8 mouse cellular contexts compared by ENCODE assay signal in the genomic region with DNA sequence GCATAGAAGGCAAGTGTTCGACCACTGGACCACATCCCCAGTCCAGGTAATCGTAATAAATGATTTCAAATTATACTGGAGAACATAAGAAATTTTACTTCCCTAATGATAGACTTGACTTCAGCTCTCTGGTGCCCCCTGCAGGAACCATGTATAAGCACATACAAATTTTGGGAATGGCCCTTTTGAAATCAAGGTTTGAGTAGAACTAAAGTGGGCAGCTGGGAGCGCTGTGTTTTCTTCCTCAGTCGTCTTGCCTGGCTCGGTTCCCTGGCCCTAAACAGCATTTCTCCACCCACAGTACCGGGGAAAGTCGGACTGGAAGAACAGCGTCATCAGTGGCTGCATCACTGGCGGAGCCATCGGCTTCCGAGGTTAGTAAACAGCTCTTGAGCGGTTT. TPM values are rescaled to one million over a fixed set of nuclear protein-coding genes. Genes with fewer than 3 reads are reported as not detected.
DNase-seq lines count a peak whose midpoint lies in the region; ATAC-seq and TF ChIP-seq lines count a peak whose summit lies in the region.

No protein-coding gene starts in this region.

- no peak overlapping the region for H3K4me2 ChIP-seq in intestine, postnatal 0 days (replicated peaks; ENCODE audit: low read depth)
- no peak overlapping the region for H3K4me2 ChIP-seq in intestine, embryonic 15.5 days (replicated peaks)

- H3K27ac ChIP-seq in intestine, postnatal 0 days (ENCODE audit: low read depth, low read length): no peak overlapping the region
- H3K27ac ChIP-seq in intestine, embryonic 15.5 days: no peak overlapping the region

- peaks cover 23% of the 10 kb centered on the region for H3K36me3 ChIP-seq in intestine, postnatal 0 days (ENCODE audit: control insufficient read depth, insufficient read depth)
- H3K36me3 ChIP-seq in intestine, embryonic 15.5 days: peaks cover 15% of the 10 kb centered on the region

- 59% methylated on average over 12 of the region's 12 CpGs for WGBS in intestine, postnatal 0 days
- 68% methylated on average over 12 of the region's 12 CpGs for WGBS in intestine, embryonic 15.5 days

- H3K9ac ChIP-seq in intestine, postnatal 0 days (ENCODE audit: low read depth, low read length): no peak overlapping the region
- H3K9ac ChIP-seq in intestine, embryonic 15.5 days: no peak overlapping the region

- no peak overlapping the region for H3K4me3 ChIP-seq in intestine, postnatal 0 days (ENCODE audit: low read depth, low read length)
- H3K4me3 ChIP-seq in intestine, embryonic 15.5 days (replicated peaks): no peak overlapping the region

- H3K9me3 ChIP-seq in intestine, postnatal 0 days (ENCODE audit: control insufficient read depth): no peaks in the 10 kb centered on the region
- H3K9me3 ChIP-seq in intestine, embryonic 15.5 days: no peaks in the 10 kb centered on the region

- DNase-seq in CD4-positive helper T cell, adult 2 months (ENCODE audit: low read depth, low spot score): peak; percentile 67
- no peak for DNase-seq in Patski (ENCODE audit: low read depth, low spot score)
- DNase-seq in embryo, embryonic 10 days (ENCODE audit: low spot score): peak; percentile 72
- peak; percentile 56 to 61 for DNase-seq in left cerebral cortex, postnatal 36 days (ENCODE audit: low spot score in 2 of 2)
- peak; percentile 75 for DNase-seq in right cerebral cortex, adult 18-20 months
- no peak for DNase-seq in frontal cortex, postnatal 14 days (ENCODE audit: low spot score in 2 of 2)

- no peak for ATAC-seq in intestine, postnatal 0 days
- no peak for ATAC-seq in intestine, embryonic 15.5 days
- ATAC-seq in Patski: no peak

- no peaks in the 10 kb centered on the region for H3K4me1 ChIP-seq in intestine, postnatal 0 days (replicated peaks; ENCODE audit: control insufficient read depth, insufficient read depth, low read length)
- 0 out of 2 replicates have a peak, but pooled peaks cover 6% of the 10 kb centered on the region for H3K4me1 ChIP-seq in intestine, embryonic 15.5 days (replicated peaks)

- CTCF ChIA-PET in Patski (lab: Charles Lee): interaction anchor here (1.3 to 4.0 kb wide), 5 partner anchors 10 to 189 kb away, joined by 3 to 29 read pairs (median 9); no protein-coding TSS in a partner anchor

- POLR2A ChIA-PET in Patski (lab: Charles Lee): no interaction called here

- in situ Hi-C loops in Patski (cut with MboI; ENCODE audit: low pct_unique_long_range_greater_than_20kb): loop anchor here (25.0 kb wide), 1 partner anchor 499 kb away; no protein-coding TSS in a partner anchor

- no peaks in the 10 kb centered on the region for H3K27me3 ChIP-seq in intestine, postnatal 0 days (replicated peaks; ENCODE audit: control insufficient read depth, insufficient read depth, low read length)
- H3K27me3 ChIP-seq in intestine, embryonic 15.5 days (replicated peaks): no peaks in the 10 kb centered on the region
- no peaks in the 10 kb centered on the region for H3K27me3 ChIP-seq in Patski

- intact Hi-C loops in left cerebral cortex, postnatal 36 days (cut with DNase I): loop anchor here (2.0 kb wide), 1 partner anchor 44 kb away; no protein-coding TSS in a partner anchor

- TF ChIP-seq CTCF in intestine, postnatal 0 days (IDR thresholded peaks at IDR 0.05; ENCODE audit: low read depth): peak; percentile 79
- TF ChIP-seq CTCF in Patski (IDR thresholded peaks at IDR 0.05): peak; percentile 80

RNA-seq across cellular contexts. Expression of a gene that starts 4.1 kb away (rescaled TPM):
- polyA plus RNA-seq in intestine, postnatal 0 days (2015; fragmentation: Nextera tagmentation; extraction: Ambion mirVana): 95.2 and 96.0 TPM in 2 replicates
- 87.2 and 103 TPM in 2 replicates for polyA plus RNA-seq in intestine, embryonic 15.5 days (2015; fragmentation: Nextera tagmentation; extraction: Ambion mirVana)
- 58.6 TPM for polyA plus RNA-seq in Patski (2021)
- 10 to 100 TPM; 38.3 to 38.4 TPM for total RNA-seq in left cerebral cortex, postnatal 36 days (2021)

RNA-seq across cellular contexts. Expression of a gene that starts 11.9 kb away (rescaled TPM):
- polyA plus RNA-seq in intestine, postnatal 0 days (2015; fragmentation: Nextera tagmentation; extraction: Ambion mirVana): 14.9 and 15.9 TPM in 2 replicates
- polyA plus RNA-seq in intestine, embryonic 15.5 days (2015; fragmentation: Nextera tagmentation; extraction: Ambion mirVana): 31.1 and 31.2 TPM in 2 replicates
- 107 TPM for polyA plus RNA-seq in Patski (2021)
- 10 to 100 TPM; 11.0 to 11.6 TPM for total RNA-seq in left cerebral cortex, postnatal 36 days (2021)

Comparison
In these comparisons a context has a peak if more than half of its experiments do, and no peak if none do; other contexts are left out.
1. DNase-seq: peak in CD4-positive helper T cell, adult 2 months (single experiment), embryo, embryonic 10 days (single experiment), left cerebral cortex, postnatal 36 days (2 of 2) and right cerebral cortex, adult 18-20 months (single experiment); none in Patski (single experiment) and frontal cortex, postnatal 14 days (0 of 2).